Mouse (Mus musculus) liver, postnatal 0 days (tissue): ENCODE data around the gene Pcsk6.

Source experiments
- CTCF ChIP-seq: sonication (generic); IDR thresholded peaks from 2 replicates; pipeline ENCODE4 v1.5.1; 2016; ENCODE audit warnings: antibody characterized with exemption, low read depth
- EP300 ChIP-seq: IDR thresholded peaks from 2 replicates; pipeline ENCODE4 v1.6.1; 2016; ENCODE audit warnings: antibody characterized with exemption, low read depth, mild to moderate bottlenecking

- no peak for TF ChIP-seq CTCF
- TF ChIP-seq EP300, result no peak
These were observed 139.7 kb downstream of the Pcsk6 start for GRCm38 (mm10) chr7:66001035-66001754.
